ENCODE assay signal across 10 mouse cellular contexts in the genomic region with DNA sequence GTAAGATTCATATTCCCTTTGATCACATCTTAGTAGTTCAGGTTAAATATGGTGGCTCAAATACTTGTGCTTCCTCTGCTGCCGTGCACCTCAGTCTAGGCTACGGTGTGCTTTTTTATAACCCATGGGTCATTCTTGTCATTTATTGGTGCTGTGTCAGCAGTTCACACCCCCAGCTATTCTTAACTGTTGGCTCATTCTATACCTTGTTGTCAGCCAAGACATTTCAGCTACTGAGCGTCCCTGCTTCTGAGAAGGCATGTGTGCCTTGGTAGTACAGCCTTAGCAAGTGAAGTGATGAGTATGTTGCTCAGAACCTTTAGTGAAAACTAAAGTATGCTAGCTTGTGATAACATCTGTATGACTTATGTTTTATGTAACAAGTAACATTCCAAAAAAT. TPM values are rescaled to one million over a fixed set of nuclear protein-coding genes. Genes with fewer than 3 reads are reported as not detected.
DNase-seq lines count a peak whose midpoint lies in the region; TF ChIP-seq lines count a peak whose summit lies in the region.
"Had no signal": no experiment of that assay in that cellular context is flagged by ENCODE, and none has a peak within 500 bp of the region (broad histone marks: within the 10 kb centered on the region; RNA-seq: fewer than 3 reads in every experiment).

No protein-coding gene starts in this region.

- intact Hi-C loops in heart, postnatal 10 days (cut with DNase I): no loop called here

- no peak for TF ChIP-seq CTCF in brain, embryonic 14.5 days (IDR thresholded peaks at IDR 0.05; ENCODE audit: borderline replicate concordance, extremely low read depth, insufficient read depth, insufficient read length)

- TF ChIP-seq POLR2A in brain, embryonic 14.5 days (IDR thresholded peaks at IDR 0.05; ENCODE audit: borderline replicate concordance, extremely low read depth, insufficient read depth, insufficient read length, poor library complexity, severe bottlenecking): no peak

- peak; percentile 18 for DNase-seq in adrenal gland, adult 2 months
- DNase-seq in adrenal gland, postnatal 25 days: no peak
- DNase-seq in gastrocnemius, postnatal 25 days: peak; percentile 19
- DNase-seq in gastrocnemius, postnatal 4 days (ENCODE audit: low spot score in 2 of 2): no peak
- DNase-seq in brain, embryonic 14.5 days (ENCODE audit: low read depth): peak; percentile 9
- peak; percentile 47 to 54 for DNase-seq in heart, postnatal 10 days
- no peak for DNase-seq in ovary, postnatal 36 days (ENCODE audit: low spot score)
- DNase-seq in lung, postnatal 36 days: no peak
- DNase-seq: liver, postnatal 0 days; right cerebral cortex, adult 18-20 months had no signal

RNA-seq across cellular contexts. Expression of a gene that starts 17.7 kb away (rescaled TPM):
- total RNA-seq in adrenal gland, adult 2 months (2021): 100 to 1,000 TPM; 152 to 182 TPM
- polyA plus RNA-seq in adrenal gland, adult 2 months (2012; rRNA removed): 172 and 205 TPM in 2 replicates
- total RNA-seq in adrenal gland, postnatal 25 days (2021): 145 and 150 TPM in 2 replicates
- total RNA-seq in gastrocnemius, postnatal 25 days (2021): 10 to 100 TPM; 46.0 to 61.1 TPM
- total RNA-seq in gastrocnemius, postnatal 4 days (2021): 100 to 1,000 TPM; 117 to 127 TPM
- 96.5 and 125 TPM in 2 replicates for polyA plus RNA-seq in brain, embryonic 14.5 days (2012; rRNA removed)
- total RNA-seq in heart, postnatal 10 days (2021): 100 to 1,000 TPM; 101 to 114 TPM

Comparison
In these comparisons a context has a peak if more than half of its experiments do, and no peak if none do; other contexts are left out.
1. DNase-seq: peak in adrenal gland, adult 2 months (single experiment), gastrocnemius, postnatal 25 days (single experiment), brain, embryonic 14.5 days (single experiment) and heart, postnatal 10 days (2 of 2); none in adrenal gland, postnatal 25 days (single experiment), gastrocnemius, postnatal 4 days (0 of 2), ovary, postnatal 36 days (single experiment) and lung, postnatal 36 days (single experiment).